Comparison of ENCODE assay signal across 9 mouse cellular contexts in the genomic region with DNA sequence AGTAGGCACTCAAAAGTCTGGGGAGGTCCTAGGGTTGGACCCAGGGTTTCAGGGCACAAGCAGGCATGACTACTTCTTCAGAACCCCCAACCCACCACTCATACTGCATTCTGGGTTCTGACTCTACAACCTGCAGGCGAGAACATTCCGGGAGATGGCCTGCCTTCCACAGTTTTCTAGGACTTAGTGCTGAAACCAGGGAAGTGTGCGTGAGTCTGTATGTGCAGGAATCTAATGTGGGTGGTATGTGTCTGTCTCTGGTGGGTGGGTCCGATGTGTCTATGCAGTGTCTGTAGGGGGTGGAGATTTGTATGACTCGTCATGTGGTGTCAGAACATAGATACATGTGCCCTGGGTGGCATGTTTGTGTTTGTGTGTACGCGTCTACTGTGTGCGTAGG. TPM values are rescaled to one million over a fixed set of nuclear protein-coding genes. Genes with fewer than 3 reads are reported as not detected.
DNase-seq lines count a peak whose midpoint lies in the region; ATAC-seq and TF ChIP-seq lines count a peak whose summit lies in the region.
"Had no signal": no experiment of that assay in that cellular context is flagged by ENCODE, and none has a peak within 500 bp of the region (broad histone marks: within the 10 kb centered on the region; RNA-seq: fewer than 3 reads in every experiment).

No protein-coding gene starts in this region.

- no peaks in the 10 kb centered on the region for H3K9me3 ChIP-seq in heart, embryonic 11.5 days (replicated peaks; ENCODE audit: control insufficient read depth, low read length)
- no peaks in the 10 kb centered on the region for H3K9me3 ChIP-seq in heart, embryonic 16.5 days (replicated peaks; ENCODE audit: control insufficient read depth, low read length)
- H3K9me3 ChIP-seq in liver, postnatal 0 days (ENCODE audit: low read length): no peaks in the 10 kb centered on the region

- no peak for ATAC-seq in heart, embryonic 11.5 days (replicated peaks; ENCODE audit: insufficient number of reproducible peaks, low FRiP score, low TSS enrichment)
- no peak for ATAC-seq in heart, embryonic 16.5 days (replicated peaks; ENCODE audit: extremely low read depth, insufficient read depth, low FRiP score)
- no peak for ATAC-seq in liver, postnatal 0 days
- ATAC-seq: activated CD4-positive, CD25-positive, alpha-beta regulatory T cell, adult 4 months had no signal

- TF ChIP-seq CTCF in brain, embryonic 14.5 days (IDR thresholded peaks at IDR 0.05; ENCODE audit: borderline replicate concordance, extremely low read depth, insufficient read depth, insufficient read length): no peak
- no peak for TF ChIP-seq CTCF in liver, postnatal 0 days (IDR thresholded peaks at IDR 0.05; ENCODE audit: low read depth)

- H3K27me3 ChIP-seq in heart, embryonic 11.5 days (ENCODE audit: control insufficient read depth, insufficient read depth, low read length): no peaks in the 10 kb centered on the region
- no peaks in the 10 kb centered on the region for H3K27me3 ChIP-seq in heart, embryonic 16.5 days (ENCODE audit: control insufficient read depth, insufficient read depth, low read length)
- peaks cover 31% of the 10 kb centered on the region for H3K27me3 ChIP-seq in liver, postnatal 0 days (ENCODE audit: insufficient read depth, low read length)

- H3K4me2 ChIP-seq in heart, embryonic 11.5 days: peak overlapping the region; percentile 88
- H3K4me2 ChIP-seq in heart, embryonic 16.5 days (ENCODE audit: low read depth, low read length): peak overlapping the region; percentile 81
- H3K4me2 ChIP-seq in liver, postnatal 0 days (ENCODE audit: low read depth, low read length): peak overlapping the region; percentile 81

- peak overlapping the region; percentile 97 for H3K27ac ChIP-seq in heart, embryonic 11.5 days (ENCODE audit: low read depth, low read length)
- H3K27ac ChIP-seq in heart, embryonic 16.5 days (ENCODE audit: low read length): peak overlapping the region; percentile 97
- peak overlapping the region; percentile 91; the same call in 1 of the 2 replicates for H3K27ac ChIP-seq in liver, postnatal 0 days (ENCODE audit: low read depth)

- H3K36me3 ChIP-seq in heart, embryonic 11.5 days (ENCODE audit: control insufficient read depth, insufficient read depth, low read length): peaks cover 12% of the 10 kb centered on the region
- H3K36me3 ChIP-seq in heart, embryonic 16.5 days (ENCODE audit: control insufficient read depth, insufficient read depth): peaks cover 8% of the 10 kb centered on the region; the same call in 1 of the 2 replicates
- H3K36me3 ChIP-seq in liver, postnatal 0 days (replicated peaks; ENCODE audit: insufficient read depth, low read length): 0 out of 2 replicates have a peak, but pooled peaks cover 3% of the 10 kb centered on the region

- 80% methylated on average over 8 of the region's 8 CpGs for WGBS in heart, embryonic 11.5 days (ENCODE audit: insufficient replicate concordance)
- WGBS in heart, embryonic 16.5 days: 67% methylated on average over 8 of the region's 8 CpGs
- 72% methylated on average over 8 of the region's 8 CpGs for WGBS in liver, postnatal 0 days (ENCODE audit: insufficient replicate concordance)

- TF ChIP-seq EP300 in liver, postnatal 0 days (IDR thresholded peaks at IDR 0.05; ENCODE audit: low read depth): no peak

- H3K4me3 ChIP-seq in heart, embryonic 11.5 days (ENCODE audit: low read depth, low read length): no peak overlapping the region
- peak overlapping the region; percentile 3 for H3K4me3 ChIP-seq in heart, embryonic 16.5 days (ENCODE audit: low read length)
- H3K4me3 ChIP-seq in liver, postnatal 0 days (ENCODE audit: low read depth, low read length): no peak overlapping the region

- H3K9ac ChIP-seq in heart, embryonic 11.5 days (ENCODE audit: low read depth, low read length): peak overlapping the region; percentile 93; the same call in 1 of the 2 replicates
- H3K9ac ChIP-seq in heart, embryonic 16.5 days (ENCODE audit: low read length): peak overlapping the region; percentile 89
- H3K9ac ChIP-seq in liver, postnatal 0 days (replicated peaks): no peak overlapping the region

- no peak for TF ChIP-seq POLR2A in brain, embryonic 14.5 days (IDR thresholded peaks at IDR 0.05; ENCODE audit: borderline replicate concordance, extremely low read depth, insufficient read depth, insufficient read length, poor library complexity, severe bottlenecking)

- peaks cover 50% of the 10 kb centered on the region for H3K4me1 ChIP-seq in heart, embryonic 11.5 days (ENCODE audit: control insufficient read depth, insufficient read depth, low read length)
- H3K4me1 ChIP-seq in heart, embryonic 16.5 days (ENCODE audit: control insufficient read depth, insufficient read depth, low read length): peaks cover 67% of the 10 kb centered on the region
- peaks cover 19% of the 10 kb centered on the region for H3K4me1 ChIP-seq in liver, postnatal 0 days (ENCODE audit: insufficient read depth)

- no peak for DNase-seq in heart, adult 8-10 months (ENCODE audit: low spot score)
- peak; percentile 8 for DNase-seq in brain, embryonic 14.5 days (ENCODE audit: low read depth)
- DNase-seq in liver, postnatal 0 days: no peak
- no peak for DNase-seq in spleen, adult 12 weeks (ENCODE audit: low spot score)
- DNase-seq in embryo, embryonic 10.5 days (ENCODE audit: low spot score): no peak
- no peak for DNase-seq in thymus, postnatal 4 days

RNA-seq across cellular contexts. Expression of gene Plxnb1, which starts 3.2 kb away (rescaled TPM):
- 5.5 and 6.8 TPM in 2 replicates for polyA plus RNA-seq in heart, embryonic 11.5 days (2014; fragmentation: Nextera tagmentation; extraction: Ambion mirVana)
- total RNA-seq in heart, adult 8-10 months (2022): 10 to 100 TPM; 21.6 to 25.9 (median 22.9) TPM
- 67.5 and 82.1 TPM in 2 replicates for polyA plus RNA-seq in brain, embryonic 14.5 days (2012; rRNA removed)
- 7.8 and 8.8 TPM in 2 replicates for polyA plus RNA-seq in heart, embryonic 16.5 days (2015; fragmentation: Nextera tagmentation; extraction: Ambion mirVana)
- 1.9 and 2.2 TPM in 2 replicates for polyA plus RNA-seq in liver, postnatal 0 days (2015; fragmentation: Nextera tagmentation; extraction: Ambion mirVana)

RNA-seq across cellular contexts. Expression of gene Tma7, which starts 16.0 kb away (rescaled TPM):
- 776 and 790 TPM in 2 replicates for polyA plus RNA-seq in heart, embryonic 11.5 days (2014; fragmentation: Nextera tagmentation; extraction: Ambion mirVana)
- total RNA-seq in heart, adult 8-10 months (2022): 100 to 1,000 TPM; 220 to 257 (median 236) TPM
- 161 and 195 TPM in 2 replicates for polyA plus RNA-seq in brain, embryonic 14.5 days (2012; rRNA removed)
- polyA plus RNA-seq in heart, embryonic 16.5 days (2015; fragmentation: Nextera tagmentation; extraction: Ambion mirVana): 414 and 431 TPM in 2 replicates
- 283 and 284 TPM in 2 replicates for polyA plus RNA-seq in liver, postnatal 0 days (2015; fragmentation: Nextera tagmentation; extraction: Ambion mirVana)

RNA-seq across cellular contexts. Expression of gene Ccdc51, which starts 16.1 kb away (rescaled TPM):
- polyA plus RNA-seq in heart, embryonic 11.5 days (2014; fragmentation: Nextera tagmentation; extraction: Ambion mirVana): 15.5 and 15.8 TPM in 2 replicates
- 10 to 100 TPM; 10.5 to 13.4 (median 12.7) TPM for total RNA-seq in heart, adult 8-10 months (2022)
- 9.7 and 12.5 TPM in 2 replicates for polyA plus RNA-seq in brain, embryonic 14.5 days (2012; rRNA removed)
- 14.7 and 15.9 TPM in 2 replicates for polyA plus RNA-seq in heart, embryonic 16.5 days (2015; fragmentation: Nextera tagmentation; extraction: Ambion mirVana)
- 8.9 and 9.1 TPM in 2 replicates for polyA plus RNA-seq in liver, postnatal 0 days (2015; fragmentation: Nextera tagmentation; extraction: Ambion mirVana)

RNA-seq across cellular contexts. Expression of gene Atrip, which starts 24.4 kb away (rescaled TPM):
- polyA plus RNA-seq in heart, embryonic 11.5 days (2014; fragmentation: Nextera tagmentation; extraction: Ambion mirVana): 18.0 and 18.6 TPM in 2 replicates
- 1 to 10 TPM; 8.1 to 9.4 (median 8.5) TPM for total RNA-seq in heart, adult 8-10 months (2022)
- 41.6 and 43.6 TPM in 2 replicates for polyA plus RNA-seq in brain, embryonic 14.5 days (2012; rRNA removed)
- polyA plus RNA-seq in heart, embryonic 16.5 days (2015; fragmentation: Nextera tagmentation; extraction: Ambion mirVana): 15.6 and 17.3 TPM in 2 replicates
- polyA plus RNA-seq in liver, postnatal 0 days (2015; fragmentation: Nextera tagmentation; extraction: Ambion mirVana): 6.1 and 6.7 TPM in 2 replicates

RNA-seq across cellular contexts. Expression of gene Trex1, which starts 38.8 kb away (rescaled TPM):
- 5.7 and 7.0 TPM in 2 replicates for polyA plus RNA-seq in heart, embryonic 11.5 days (2014; fragmentation: Nextera tagmentation; extraction: Ambion mirVana)
- total RNA-seq in heart, adult 8-10 months (2022): 10 to 100 TPM; 16.3 to 19.2 (median 17.6) TPM
- polyA plus RNA-seq in brain, embryonic 14.5 days (2012; rRNA removed): 48.3 and 61.0 TPM in 2 replicates
- 12.5 and 14.5 TPM in 2 replicates for polyA plus RNA-seq in heart, embryonic 16.5 days (2015; fragmentation: Nextera tagmentation; extraction: Ambion mirVana)
- 13.3 and 14.3 TPM in 2 replicates for polyA plus RNA-seq in liver, postnatal 0 days (2015; fragmentation: Nextera tagmentation; extraction: Ambion mirVana)
